Mouse (Mus musculus) left cerebral cortex, adult 8-10 months (tissue): Measurements from ENCODE around the gene Kazald1. TPM values are rescaled to one million over a fixed set of nuclear protein-coding genes. Genes with fewer than 3 reads are reported as not detected.
A peak's percentile ranks its signal among the peaks of the same experiment; 100 is the strongest.

ENCODE experiments used
- DNase-seq, 2 experiments: peaks; one replicate each; pipeline ENCODE4 v3.0.0; 2022; ENCODE audit warnings: low spot score in 2 of 2
- total RNA-seq, 4 experiments: library from RNA; stranded (reverse); gene quantifications; 2 replicates each; pipeline ENCODE4 v1.2.4; 2022

Kazald1 gene
- total RNA-seq, 4 experiments from 2014 or later, result 5.1 to 7.0 (median 5.7) TPM

DNA sequence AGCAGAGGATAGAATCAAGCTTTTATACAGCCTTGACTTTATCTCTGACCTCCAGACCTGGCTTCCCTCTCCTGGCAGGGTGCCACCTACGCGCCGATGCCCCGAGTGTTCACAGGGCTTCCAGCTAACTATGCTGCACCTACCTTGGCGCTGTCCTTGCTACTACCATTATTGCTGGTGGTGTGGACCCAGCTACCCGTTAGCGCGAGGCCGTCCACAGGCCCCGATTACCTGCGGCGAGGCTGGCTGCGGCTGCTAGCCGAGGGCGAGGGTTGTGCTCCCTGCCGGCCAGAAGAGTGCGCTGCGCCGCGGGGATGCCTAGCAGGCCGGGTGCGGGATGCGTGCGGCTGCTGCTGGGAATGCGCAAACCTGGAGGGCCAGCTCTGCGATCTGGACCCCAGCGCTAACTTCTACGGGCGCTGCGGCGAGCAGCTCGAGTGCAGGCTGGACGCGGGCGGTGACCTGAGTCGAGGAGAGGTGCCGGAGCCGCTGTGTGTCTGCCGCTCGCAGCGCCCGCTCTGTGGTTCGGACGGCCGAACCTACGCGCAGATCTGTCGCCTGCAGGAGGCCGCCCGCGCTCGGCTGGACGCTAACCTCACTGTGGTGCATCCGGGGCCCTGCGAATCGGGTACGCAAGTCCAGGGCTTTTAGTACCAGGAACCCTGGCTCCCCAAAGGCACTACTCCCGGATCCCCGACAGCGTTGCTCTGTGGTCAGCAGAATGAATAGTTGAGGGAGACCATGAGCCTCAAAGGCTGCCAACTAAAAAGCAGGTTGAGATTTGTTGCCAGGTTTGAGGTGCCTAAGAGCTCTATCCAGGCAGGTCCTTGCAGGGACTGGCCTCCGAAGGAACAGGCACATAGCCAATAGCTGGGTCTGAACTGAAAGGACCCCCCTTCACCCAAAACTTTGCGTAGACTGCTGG is 1.8 kb downstream of the Kazald1 start:
- peak in 1 of 2 experiments; percentile 19 for DNase-seq

DNA sequence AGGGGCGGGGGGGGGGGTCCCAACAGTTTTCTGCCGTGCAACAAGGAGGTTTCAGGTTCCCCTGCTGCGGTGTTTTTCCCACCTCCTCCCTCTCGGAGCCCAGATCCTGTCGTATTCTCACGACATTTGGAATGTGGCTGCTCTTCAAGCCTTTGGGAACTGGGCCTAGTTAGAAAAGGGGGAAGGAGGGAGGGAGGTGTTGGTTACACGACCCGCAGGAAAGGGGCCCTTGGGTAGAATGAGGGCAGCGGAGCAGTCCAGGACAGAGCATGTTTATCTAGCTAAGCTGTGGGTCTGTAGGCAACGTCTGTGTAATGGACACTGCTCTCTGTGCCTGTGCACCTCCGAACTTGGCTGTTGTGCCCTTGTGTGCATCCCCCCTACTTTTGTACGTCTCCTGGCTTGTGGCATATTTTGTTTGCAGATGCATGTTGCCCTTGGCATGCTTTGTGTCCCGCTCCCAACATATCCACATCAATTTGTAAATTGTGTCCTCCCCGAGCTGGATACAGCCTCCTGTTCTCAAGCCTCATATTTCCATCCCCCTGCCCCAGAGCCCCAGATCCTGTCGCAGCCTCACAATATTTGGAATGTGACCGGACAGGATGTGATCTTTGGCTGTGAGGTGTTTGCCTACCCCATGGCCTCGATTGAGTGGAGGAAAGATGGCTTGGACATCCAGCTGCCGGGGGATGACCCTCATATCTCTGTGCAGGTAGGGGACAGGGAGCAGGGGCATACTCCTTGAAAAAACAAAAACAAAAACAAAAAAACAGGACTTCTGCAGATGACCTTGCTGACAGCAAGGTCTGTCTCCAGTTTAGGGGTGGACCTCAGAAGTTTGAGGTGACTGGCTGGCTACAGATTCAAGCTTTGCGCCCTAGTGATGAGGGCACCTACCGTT is 3.0 kb downstream of the Kazald1 start:
- no peak for DNase-seq

DNA sequence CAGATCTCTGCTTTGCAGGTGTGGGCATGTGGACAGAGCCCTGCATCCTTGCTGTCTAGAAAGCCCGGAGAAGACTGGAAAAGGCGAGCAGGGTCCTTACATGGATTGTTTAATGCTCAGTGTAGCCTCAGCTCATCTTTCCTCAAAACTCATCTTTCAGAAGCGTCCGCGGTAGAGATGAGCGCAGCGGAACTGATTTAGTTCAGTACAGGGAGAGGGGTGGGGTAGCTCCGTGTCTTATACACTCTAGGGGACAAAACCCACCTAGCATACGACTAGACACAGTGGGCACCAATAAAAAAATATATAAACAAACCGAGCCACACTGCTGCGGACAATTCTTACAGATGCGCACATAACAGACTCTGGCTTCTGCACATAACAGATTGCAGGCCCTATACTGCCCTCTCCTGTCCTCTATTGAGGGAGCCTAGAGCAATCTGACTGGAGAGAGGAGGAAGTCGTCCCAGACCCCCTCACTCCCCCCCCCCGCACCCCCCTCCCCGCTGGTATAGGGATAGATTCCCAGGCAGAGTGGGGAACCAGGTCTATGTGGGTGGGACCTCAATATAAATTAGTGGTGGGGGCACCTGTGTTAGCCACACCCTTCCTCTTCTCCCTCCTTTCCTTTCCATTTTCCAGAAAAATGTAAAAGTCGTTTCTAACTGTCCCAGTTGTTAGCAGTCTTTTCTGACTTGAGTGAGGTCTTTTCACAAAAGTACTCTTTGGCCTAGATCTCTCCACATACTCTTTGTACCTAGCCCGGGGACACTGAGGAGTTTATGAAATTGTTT is 4.1 kb downstream of the Kazald1 start:
- DNase-seq, result no peak

DNA sequence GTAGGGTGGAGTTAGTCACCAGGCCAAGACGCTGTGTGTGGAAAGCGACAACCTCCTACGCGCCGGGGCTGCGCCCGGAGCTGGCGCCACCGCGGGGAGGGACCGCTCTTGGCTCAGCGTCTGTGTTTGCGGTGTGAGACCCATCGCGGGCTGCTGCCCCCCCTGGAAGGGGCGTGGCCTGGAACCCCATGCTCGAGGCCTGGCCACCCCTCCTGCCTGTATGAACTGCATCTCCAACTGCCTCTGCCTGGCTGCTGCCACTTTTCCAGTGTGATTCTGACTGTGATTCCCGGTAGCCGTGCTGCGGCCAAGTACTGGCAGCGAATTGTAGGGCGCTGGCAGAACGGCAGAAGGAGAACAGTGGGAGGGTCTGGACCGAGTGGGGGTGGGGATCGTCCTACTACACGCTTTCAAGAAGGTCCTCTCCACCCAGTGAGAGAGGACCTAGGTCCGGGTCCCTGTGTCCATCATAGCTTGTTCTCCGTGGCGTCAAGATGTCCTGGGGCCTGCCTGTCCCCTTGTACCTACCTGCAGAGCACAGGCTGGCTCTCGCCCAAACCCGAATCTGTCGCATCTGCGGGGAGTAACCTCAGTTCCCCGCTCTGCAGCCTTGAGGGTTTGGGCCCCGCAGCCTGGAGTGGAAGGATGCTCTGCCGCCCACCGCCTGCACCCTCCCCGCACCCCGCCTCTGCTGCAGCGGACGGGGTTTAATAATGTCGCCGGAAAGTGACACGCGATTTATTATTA is 4.9 kb downstream of the Kazald1 start:
- DNase-seq, result peak; percentile 27 to 72

DNA sequence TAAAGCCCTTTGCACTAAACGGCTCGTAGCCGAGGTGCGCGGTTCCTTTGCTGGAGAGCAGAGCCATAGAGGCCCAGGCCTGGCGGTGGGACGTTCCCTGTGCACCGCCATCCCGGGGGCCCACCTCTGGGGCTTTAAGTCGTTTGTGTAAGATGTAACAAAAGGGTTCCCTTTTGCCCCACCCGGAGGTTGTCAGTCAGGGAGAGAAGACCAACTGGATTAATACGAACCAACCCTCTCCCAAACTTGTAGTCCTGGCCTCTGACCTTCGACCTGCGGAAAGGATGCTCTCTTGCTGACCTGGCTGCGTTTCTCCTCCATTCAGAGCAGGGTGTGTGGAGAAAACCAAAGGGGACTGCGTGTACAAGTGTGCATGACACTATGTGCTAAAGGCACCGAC is 5.7 kb downstream of the Kazald1 start:
- DNase-seq, result peak in 1 of 2 experiments; percentile 17

DNA sequence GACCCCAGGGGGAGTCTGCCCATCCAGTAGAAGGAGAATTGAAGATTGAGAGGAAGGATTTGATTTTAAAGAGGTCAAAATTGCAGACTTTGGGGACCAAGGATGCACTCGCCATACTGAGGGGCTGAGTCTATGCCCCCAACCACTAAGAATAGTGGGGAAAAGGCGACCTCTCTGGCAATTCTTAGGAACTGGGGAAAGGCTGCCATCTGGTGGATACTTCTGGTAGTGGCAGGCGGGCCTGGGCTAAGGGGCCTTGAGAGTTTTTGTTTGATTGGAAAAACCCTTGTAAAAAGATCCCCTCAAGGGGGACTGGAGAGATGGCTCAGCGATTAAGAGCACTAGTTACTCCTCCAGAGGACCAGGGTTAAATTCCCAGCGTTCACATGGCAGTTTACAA is 6.2 kb downstream of the Kazald1 start:
- DNase-seq, result peak in 1 of 2 experiments; percentile 69

DNA sequence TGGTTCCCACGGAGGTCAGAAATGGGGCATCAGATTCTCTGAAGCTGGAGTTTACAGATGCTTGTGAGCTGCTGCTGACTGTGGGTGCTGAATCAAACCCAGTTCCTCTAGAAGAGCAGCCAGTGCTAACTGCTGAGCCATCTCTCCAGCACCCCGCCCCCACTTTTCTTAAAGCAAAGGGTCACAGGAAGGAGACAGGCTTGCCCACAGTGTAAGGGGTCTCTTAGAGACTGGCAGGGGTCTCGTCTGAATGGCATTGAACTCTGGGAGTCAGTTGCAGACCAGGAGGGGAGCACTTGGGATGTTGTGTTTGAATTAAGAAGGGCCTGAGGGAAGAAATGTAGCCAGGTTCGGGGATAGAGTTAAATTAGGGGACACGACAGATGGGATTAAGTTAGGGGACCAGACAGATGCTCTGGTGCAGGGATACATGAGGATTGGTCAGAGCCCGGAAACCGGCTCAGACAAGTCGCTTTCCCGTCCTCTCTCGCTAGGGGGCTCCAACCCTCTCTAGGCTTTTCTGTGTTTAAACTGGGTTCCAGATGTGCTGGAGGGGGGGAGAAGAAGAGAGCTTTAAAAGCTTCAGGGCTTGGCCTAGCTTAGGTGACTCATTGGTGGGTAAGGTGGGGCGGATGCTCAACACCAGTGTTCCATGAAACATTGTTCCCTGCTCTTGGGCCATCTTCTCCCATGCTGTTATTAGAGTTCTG is 7.0 kb downstream of the Kazald1 start:
- DNase-seq, result peak in 1 of 2 experiments; percentile 16

DNA sequence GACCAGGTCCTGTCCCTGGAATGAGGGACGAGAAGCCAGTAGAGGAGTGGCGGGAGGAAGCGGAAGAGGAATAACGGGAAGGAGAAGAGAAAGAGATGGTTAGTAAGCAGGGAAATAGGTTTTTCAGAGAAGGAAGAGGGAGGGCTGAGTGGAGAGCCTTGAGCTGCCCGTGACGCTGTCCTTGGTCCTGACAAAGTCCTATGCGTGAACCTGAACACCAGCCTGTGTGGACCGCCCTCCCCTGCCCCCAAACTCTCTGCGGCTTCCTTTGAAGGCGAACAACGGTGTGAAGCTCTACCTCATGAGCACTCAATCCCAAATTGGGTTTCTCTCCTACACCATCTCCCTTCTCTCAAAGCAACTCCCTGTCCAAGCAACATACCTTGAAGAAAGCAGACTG is 22.8 kb downstream of the Kazald1 start:
- no peak for DNase-seq

DNA sequence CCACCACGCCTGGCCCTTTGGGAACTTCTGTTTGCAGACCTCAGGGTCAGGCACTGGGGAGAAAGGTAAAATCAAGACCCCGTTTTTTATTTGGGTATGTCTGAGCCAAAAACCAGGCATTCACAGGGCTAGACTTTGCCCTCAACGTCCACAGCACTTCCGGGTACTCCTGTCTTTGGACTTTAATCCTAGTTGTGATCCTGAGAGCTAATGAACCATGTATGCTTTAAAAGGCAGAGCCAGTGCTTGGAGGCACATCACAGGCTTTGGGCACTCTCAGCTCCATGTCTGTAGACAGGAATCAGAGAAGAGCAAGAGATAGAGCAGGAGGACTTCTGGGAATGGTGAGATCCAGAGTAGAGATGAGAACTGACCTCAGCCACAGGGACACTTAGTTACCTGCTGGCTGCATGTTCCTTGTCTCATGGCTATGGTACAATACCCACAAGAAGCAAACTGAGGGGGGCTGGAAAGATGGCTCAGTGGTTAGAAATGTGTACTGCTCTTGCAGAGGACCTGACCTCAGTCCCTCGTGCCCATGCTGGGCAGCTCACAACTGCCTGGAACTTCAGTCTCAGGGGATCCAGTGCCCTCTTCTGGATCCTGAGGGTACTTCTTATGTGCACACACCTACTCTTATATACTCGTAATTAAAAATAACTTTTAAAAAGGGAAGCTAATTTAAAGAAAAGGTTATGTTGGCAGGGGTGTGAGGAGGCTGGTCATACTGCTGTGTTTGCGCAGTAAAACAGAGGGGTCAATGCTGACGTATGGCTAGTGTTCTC is 25.6 kb downstream of the Kazald1 start:
- no peak for DNase-seq

DNA sequence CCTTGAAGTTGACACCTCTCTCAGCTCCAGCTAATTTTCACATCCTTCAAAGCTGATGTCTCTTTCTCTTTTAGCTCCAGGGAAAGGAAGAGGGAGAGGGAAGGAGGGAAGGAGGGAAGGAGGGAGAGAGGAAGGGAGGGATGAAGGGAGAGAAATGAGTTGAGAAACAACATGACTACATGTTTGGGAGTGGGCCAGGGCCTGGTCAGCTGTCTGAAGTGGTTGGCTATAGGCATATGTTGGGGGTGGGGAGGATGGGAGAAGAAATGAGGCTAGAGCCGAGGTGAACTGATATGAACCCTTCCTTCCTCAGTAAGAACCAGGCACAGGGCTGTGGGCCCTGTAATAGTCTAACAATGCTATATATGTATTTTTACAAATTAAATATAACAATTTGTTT is 30.6 kb downstream of the Kazald1 start:
- DNase-seq, result no peak

DNA sequence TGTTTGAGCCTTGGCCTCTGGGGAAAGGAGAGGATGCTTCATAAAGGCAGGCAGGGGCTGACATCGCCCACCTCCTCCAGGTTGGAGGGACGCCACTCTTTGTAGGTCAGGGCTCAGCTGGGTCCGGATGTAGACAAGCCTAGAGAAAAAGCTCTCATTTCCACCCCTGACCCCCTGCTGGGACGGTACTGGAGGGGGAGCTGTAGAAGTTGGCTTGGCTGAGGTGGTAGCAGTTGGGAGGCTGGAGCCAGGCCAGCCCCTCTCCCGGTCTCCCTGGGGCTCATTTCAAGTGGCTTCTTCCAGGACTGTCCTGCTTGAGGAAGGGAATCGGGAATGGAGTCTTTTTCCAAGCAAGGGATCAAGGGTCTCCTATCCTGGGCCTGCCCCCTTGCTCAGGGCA is 31.6 kb downstream of the Kazald1 start:
- DNase-seq, result no peak

DNA sequence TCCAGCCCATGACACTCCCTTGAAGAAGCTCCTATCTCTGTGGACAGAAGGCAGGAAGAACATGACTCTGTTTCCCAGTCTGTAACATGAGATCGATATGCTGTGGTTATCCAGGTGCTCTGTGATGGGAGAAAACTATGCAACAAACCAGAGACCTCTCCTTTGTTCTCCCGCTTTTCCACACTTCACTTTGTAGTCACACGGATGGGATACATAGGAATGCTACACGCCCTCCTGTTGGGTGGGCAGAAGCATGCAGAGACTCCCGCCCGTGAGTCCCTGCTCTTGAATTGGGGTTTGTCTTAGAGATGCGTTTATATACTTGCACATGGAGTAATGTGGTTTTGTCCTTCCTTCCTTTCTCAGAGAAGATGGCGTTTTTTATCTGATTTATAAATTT is 35.6 kb downstream of the Kazald1 start:
- DNase-seq, result no peak

DNA sequence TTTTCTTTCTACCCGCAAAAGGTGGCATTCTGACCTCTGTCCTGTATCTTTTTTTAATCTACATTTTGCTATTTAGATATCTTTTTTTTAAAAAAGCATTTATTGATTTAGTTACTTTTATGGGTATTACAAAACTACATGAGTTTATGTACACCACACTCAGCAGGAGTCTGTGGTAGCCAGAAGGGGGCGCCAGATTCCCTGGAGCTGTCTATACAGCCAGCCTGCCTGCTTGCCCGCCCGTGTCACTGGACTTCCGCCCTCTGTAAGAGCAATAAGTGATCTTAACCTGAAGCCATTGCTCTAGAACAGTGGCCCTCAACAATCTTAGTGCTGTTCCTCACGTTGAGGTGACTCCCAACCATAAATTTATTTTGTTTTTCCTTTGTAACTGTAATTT is 37.4 kb downstream of the Kazald1 start:
- no peak for DNase-seq

DNA sequence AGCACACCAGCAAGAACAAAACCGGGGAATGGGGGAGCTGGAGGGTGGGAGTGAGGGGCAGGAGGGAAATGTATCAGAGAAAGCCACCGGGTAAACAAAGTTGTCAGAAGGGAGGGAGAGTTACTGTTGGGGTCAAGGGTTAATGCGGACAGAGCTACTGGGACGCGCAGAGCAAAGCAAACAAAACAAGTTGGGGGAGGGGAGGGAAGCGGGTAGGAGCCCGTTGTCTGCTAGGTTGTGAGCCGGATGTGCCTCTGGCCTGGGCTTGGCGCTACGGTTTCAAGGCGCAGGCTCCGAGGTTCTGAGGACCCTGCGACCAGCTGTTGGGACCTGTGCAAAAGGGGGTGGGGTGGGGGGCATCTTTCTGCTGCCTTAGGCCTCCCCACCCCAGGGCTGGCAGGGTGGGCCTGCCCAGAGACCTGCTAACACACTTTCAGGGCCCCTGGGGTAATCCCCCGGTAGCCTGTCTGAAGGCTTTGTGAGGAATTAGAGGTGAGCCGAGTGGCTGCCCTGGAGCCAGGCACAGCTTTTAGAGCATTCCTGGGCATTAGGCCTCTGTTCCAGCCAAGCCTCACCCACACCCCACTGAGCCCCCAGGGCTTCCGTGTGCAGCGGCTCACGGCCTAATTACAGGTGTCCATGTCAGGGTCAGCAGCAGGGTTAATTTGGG is 38.9 kb downstream of the Kazald1 start:
- DNase-seq, result no peak

DNA sequence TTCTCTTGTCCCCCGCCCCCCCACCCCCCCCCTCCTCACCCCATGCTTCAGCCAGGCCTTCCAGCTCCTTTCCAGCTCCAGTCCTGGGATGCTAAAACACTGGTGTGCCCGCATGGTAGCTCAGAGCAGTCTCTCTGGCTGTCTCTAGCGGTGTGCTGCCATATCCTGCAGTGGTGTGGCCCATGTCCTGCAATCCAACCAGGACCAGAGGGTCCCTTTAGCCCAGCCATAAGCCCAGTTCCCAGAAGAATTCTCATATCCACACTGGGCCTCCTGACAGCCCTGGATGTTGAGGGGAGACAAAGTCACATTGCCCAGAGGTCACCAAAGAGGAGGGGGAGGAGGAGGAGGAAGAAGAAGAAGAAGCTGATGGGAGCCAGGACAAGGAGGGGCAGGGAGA is 39.7 kb downstream of the Kazald1 start:
- no peak for DNase-seq

DNA sequence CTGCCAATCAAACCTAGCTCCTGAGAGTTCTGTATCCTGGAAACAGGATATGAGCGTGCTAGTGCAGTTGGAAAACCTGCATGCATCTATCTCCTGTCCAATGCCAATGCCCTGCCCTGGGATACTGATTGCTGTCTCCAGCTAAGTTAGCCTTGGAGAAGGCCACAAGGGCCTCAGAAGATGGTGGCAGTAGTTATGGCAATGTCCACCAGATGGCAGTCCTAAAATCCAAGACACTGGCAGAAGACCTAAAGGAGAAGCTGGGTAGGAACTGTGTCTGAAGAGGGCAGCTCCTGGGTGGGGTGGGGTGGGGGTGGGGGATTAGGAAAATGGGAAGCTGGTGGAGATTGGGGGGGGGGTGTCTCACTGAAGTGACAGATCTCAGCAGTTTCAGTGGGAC is 41.8 kb downstream of the Kazald1 start:
- peak in 1 of 2 experiments; percentile 3 for DNase-seq
